Mouse (Mus musculus): ENCODE measurements around the gene Fam71f1. TPM values are rescaled to one million over a fixed set of nuclear protein-coding genes. Genes with fewer than 3 reads are reported as not detected.

Fam71f1 gene
- not detected in 2 replicates for polyA plus RNA-seq (2012; rRNA removed)

GRCm38 (mm10) chr6:29318879-29319278 lies at the start of gene Fam71f1:
Gene Fam71f1, plus strand, starts transcription at chr6:29319140.

DNA sequence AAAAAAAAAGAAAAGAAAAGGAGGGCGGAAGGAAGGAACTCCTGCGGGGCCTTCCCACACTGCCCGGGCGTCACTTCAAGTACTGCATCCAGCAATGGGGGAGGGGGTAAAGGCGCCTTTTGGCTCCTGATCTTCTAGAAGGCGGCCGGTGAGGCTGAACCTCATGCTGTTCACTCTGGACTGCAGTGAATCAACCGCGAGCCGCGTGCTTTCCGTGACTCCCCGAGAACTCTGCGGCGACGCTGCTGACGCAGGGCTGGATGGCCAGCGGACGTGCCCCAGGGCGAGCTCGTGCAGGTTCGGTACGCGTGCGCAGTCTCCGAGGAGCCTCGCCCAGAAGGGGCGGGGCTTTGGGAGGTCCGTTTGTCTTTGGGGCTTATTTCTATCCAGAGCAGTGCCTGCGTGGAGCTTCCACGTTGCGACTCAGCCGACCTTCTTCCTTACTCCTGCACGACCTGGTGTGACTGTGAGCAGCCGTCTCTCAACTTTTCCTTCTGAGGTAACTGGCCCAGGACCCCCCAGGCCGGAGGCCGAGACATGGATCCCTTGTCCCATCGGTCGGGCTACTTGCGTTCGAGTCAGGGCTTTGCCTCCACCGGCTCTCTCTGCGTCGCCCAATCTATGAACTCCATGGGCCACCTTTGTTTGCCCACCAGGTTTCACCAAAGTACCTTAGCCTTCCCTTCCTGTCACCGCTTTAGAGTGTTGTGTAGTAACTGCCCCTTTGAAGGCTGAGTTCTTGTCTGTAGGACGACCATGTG lies 46.4 kb upstream of the Fam71f1 start, which contains the start of gene Hilpda:
Gene Hilpda (plus strand): TSS at position 177 of the 761 bp plus-strand sequence.

GRCm38 (mm10) chr6:29279293-29279692 lies 39.6 kb upstream of the Fam71f1 start, which contains the start of gene Fam71f2:
Gene Fam71f2, plus strand, starts transcription at chr6:29279593.

GRCm38 (mm10) chr6:29347665-29348370 lies 28.9 kb downstream of the Fam71f1 start, which contains the start of gene Calu:
Gene Calu, plus strand, starts transcription at chr6:29348069.

Other genes starting within 250 kb of the Fam71f1 start
- gene Rbm28, start 154.1 kb upstream of the Fam71f1 start, polyA plus RNA-seq (2012; rRNA removed): 10.5 and 13.2 TPM in 2 replicates
- gene Prrt4, start 139.6 kb upstream of the Fam71f1 start, polyA plus RNA-seq (2012; rRNA removed): 0.01 and 0.02 TPM in 2 replicates
- 8.5 and 9.3 TPM in 2 replicates for gene Impdh1, start 102.8 kb upstream of the Fam71f1 start, polyA plus RNA-seq (2012; rRNA removed)
- gene Hilpda, start 46.7 kb upstream of the Fam71f1 start, polyA plus RNA-seq (2012; rRNA removed): 36.7 and 51.3 TPM in 2 replicates
- gene Fam71f2, start 39.5 kb upstream of the Fam71f1 start, polyA plus RNA-seq (2012; rRNA removed): 0.85 and 0.96 TPM in 2 replicates
- gene Calu, start 28.9 kb downstream of the Fam71f1 start, polyA plus RNA-seq (2012; rRNA removed): 80.9 and 85.0 TPM in 2 replicates
- not detected in 2 replicates for gene Opn1sw, start 69.3 kb downstream of the Fam71f1 start, polyA plus RNA-seq (2012; rRNA removed)
- 0.13 and 0.18 TPM in 2 replicates for gene Ccdc136, start 77.2 kb downstream of the Fam71f1 start, polyA plus RNA-seq (2012; rRNA removed)
- gene Flnc, start 114.1 kb downstream of the Fam71f1 start, polyA plus RNA-seq (2012; rRNA removed): 0.17 and 0.22 TPM in 2 replicates
- gene Atp6v1f, start 148.6 kb downstream of the Fam71f1 start, polyA plus RNA-seq (2012; rRNA removed): 131 and 132 TPM in 2 replicates
- gene Atp6v1fnb, start 152.3 kb downstream of the Fam71f1 start, polyA plus RNA-seq (2012; rRNA removed): not detected in 2 replicates
- 2.2 and 2.5 TPM in 2 replicates for gene Kcp, start 188.8 kb downstream of the Fam71f1 start, polyA plus RNA-seq (2012; rRNA removed)
- gene Irf5, start 207.5 kb downstream of the Fam71f1 start, polyA plus RNA-seq (2012; rRNA removed): 9.3 and 10.0 TPM in 2 replicates